Mouse (Mus musculus): ENCODE results near the gene Dab1. TPM values are rescaled to one million over a fixed set of nuclear protein-coding genes. Genes with fewer than 3 reads are reported as not detected.

The Dab1 gene
- polyA plus RNA-seq, 1 experiment from 2014 or later = 1.2 TPM

DNA sequence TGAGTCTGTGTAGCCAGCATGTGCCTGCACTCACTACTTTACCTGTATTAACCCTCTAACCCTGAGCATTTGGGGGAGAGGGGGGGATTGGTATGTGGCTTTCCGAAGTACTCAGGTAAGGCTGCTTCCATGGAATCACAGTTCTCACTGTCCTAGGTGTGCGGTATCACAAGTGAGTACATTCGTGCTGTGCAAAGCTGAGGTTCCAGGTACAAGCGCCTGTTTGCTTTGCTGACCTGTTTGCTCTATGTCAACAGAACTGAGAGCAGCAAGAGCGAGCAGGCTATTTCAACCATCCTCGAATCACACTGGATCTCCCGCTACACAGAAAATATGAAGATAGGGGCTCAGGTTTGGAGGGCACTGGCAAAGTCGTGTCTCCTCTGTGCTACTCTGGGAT, 1146.9 kb downstream of the Dab1 start, which contains the start of gene C8b:
C8b (plus strand) TSS at position 253 of the 400 bp plus-strand sequence.
- ATAC-seq (ENCODE audit: insufficient read depth) = peak; percentile 74
- Histone ChIP-seq H3K4me3 (replicated peaks) (peak within 1 kb of the TSS; percentile 29), H3K9ac (no peak within 1 kb of the TSS), H3K27me3 (no peaks in the 10 kb centered on the region), H3K4me1 (replicated peaks) (0 out of 2 replicates have a peak, but pooled peaks cover 5% of the 10 kb centered on the region), H3K9me3 (replicated peaks) (no peaks in the 10 kb centered on the region; the same call in 1 of the 2 replicates), H3K4me2 (peak within 1 kb of the TSS; percentile 23; the same call in 1 of the 2 replicates), H3K36me3 (replicated peaks) (no peaks in the 10 kb centered on the region), H3K27ac (replicated peaks) (peak within 1 kb of the TSS; percentile 57)
- 63% methylated on average over 8 of the region's 8 CpGs for WGBS (ENCODE audit: insufficient replicate concordance)

DNA sequence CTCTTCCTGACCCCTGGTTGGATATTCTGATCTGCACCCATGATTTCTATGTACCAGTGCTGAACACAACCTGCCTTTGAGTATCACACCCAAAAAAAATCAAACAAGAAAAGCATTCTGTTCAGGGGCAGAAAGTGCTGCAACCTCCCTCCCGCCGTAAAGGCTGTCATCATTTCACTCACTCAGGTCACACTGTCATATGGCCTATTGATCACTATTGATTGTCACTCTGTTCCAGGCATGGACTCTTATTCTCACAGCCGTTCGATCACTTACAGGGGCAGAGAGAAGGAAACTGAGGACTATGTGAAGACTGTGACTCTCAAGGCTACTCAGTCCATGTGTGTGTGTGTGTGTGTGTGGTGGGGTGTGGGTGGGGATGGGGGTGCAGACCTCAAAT, 1149.0 kb downstream of the Dab1 start:
- Histone ChIP-seq H3K4me3 (replicated peaks) (no peak overlapping the region), H3K36me3 (replicated peaks) (no peaks in the 10 kb centered on the region), H3K4me1 (replicated peaks) (0 out of 2 replicates have a peak, but pooled peaks cover 5% of the 10 kb centered on the region), H3K27ac (replicated peaks) (no peak overlapping the region), H3K9ac (no peak overlapping the region), H3K27me3 (no peaks in the 10 kb centered on the region), H3K9me3 (replicated peaks) (no peaks in the 10 kb centered on the region), H3K4me2 (no peak overlapping the region; the same call in 1 of the 2 replicates)
- no peak for ATAC-seq (ENCODE audit: insufficient read depth)
- WGBS (ENCODE audit: insufficient replicate concordance) = 61% methylated on average over 4 of the region's 4 CpGs

DNA sequence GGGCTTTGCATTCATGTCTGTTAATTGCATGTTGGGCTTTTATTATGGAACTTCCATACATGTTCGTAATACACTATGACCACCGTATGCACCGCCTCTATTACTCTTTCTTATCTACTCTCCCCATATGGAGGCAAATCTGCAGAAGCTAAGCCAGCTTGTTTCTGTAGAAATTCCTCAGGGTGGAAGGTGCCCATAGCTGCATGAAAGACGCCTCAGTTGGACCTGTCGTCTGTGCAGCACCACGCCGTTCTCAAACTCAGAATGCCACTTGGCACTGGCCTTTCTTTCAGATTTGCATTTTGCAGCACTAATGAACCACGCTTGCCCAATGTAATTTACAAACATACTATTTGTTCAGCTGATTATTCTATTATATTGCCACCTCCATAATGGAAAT, 1150.4 kb downstream of the Dab1 start:
- 57% methylated on average over 8 of the region's 8 CpGs for WGBS (ENCODE audit: insufficient replicate concordance)
- Histone ChIP-seq H3K4me1 (replicated peaks) (0 out of 2 replicates have a peak, but pooled peaks cover 5% of the 10 kb centered on the region), H3K9me3 (replicated peaks) (no peaks in the 10 kb centered on the region), H3K9ac (no peak overlapping the region), H3K27me3 (no peaks in the 10 kb centered on the region), H3K27ac (replicated peaks) (no peak overlapping the region), H3K4me2 (no peak overlapping the region), H3K4me3 (replicated peaks) (no peak overlapping the region), H3K36me3 (replicated peaks) (no peaks in the 10 kb centered on the region)
- no peak for ATAC-seq (ENCODE audit: insufficient read depth)

DNA sequence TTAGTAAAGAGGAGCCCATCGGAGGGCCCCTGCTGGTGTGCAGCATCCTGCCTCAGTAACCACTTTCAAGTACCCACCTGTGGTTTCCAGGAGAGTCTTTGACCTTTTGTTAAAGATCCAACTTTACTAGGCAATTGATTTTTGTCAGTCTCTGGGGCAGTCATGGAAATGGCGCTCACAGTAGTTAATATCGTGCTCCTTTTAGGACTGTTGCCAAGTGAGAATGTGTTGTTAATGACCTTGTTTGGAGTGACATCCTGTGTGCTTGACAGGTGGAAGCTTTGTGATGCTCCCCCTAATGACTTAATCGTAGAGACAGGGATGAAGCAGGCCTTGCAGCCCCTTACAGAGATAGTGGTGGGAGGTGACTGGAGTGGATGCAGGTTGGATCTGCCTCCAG, 1151.2 kb downstream of the Dab1 start:
- no peak overlapping the region for H3K27ac ChIP-seq (replicated peaks)
- no peak overlapping the region for H3K9ac ChIP-seq
- WGBS (ENCODE audit: insufficient replicate concordance) = 64% methylated on average over 4 of the region's 4 CpGs
- H3K36me3 ChIP-seq (replicated peaks) = no peaks in the 10 kb centered on the region
- H3K4me1 ChIP-seq (replicated peaks) = 0 out of 2 replicates have a peak, but pooled peaks cover 5% of the 10 kb centered on the region
- no peak overlapping the region for H3K4me3 ChIP-seq (replicated peaks)
- H3K4me2 ChIP-seq = no peak overlapping the region
- ATAC-seq (ENCODE audit: insufficient read depth) = no peak
- no peaks in the 10 kb centered on the region for H3K9me3 ChIP-seq (replicated peaks)
- no peaks in the 10 kb centered on the region for H3K27me3 ChIP-seq

DNA sequence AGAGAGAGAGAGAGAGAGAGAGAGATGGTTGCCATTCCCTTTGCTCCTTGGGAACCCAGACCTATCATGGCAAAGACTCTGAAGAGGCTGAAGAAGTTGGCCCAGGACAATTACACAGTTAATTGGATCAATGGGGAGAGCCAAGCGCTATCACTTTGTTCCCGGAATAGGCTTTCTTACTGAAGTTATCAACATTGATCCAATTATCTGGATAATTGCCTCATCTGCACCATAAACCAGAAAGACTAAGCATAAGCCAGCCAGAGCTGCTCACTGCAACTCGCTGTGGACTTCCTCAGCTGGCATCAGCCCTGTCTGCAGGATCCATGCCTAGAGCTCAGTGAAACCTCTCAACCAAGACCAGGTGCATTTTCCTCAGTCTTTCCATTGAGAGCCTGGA, 1156.4 kb downstream of the Dab1 start:
- H3K4me1 ChIP-seq (replicated peaks) = no peaks in the 10 kb centered on the region; the same call in 1 of the 2 replicates
- H3K4me2 ChIP-seq = no peak overlapping the region
- no peak overlapping the region for H3K9ac ChIP-seq
- H3K27ac ChIP-seq (replicated peaks) = no peak overlapping the region
- 64% methylated on average over 3 of the region's 3 CpGs for WGBS (ENCODE audit: insufficient replicate concordance)
- no peaks in the 10 kb centered on the region for H3K36me3 ChIP-seq (replicated peaks)
- no peak for ATAC-seq (ENCODE audit: insufficient read depth)
- H3K27me3 ChIP-seq = no peaks in the 10 kb centered on the region
- H3K4me3 ChIP-seq (replicated peaks) = no peak overlapping the region
- no peaks in the 10 kb centered on the region for H3K9me3 ChIP-seq (replicated peaks)

DNA sequence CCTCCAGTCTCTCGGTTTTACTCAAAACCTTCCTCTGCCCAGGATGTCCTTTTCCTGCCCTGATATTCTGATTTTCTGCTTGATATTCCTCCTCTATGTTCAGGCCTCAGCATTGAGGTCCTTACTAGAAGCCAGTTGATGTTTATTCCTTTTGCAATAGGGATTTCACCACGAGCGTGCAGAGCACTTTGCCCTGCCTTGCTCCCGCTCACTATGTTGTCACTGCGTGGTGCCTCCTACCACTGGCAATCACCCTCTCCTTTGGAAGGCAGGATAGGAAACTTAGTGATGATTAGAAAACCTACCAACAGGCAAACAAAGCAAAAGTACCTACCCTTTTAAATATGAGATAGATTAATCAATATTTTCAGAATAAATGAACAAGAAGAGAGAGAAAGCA, 1160.3 kb downstream of the Dab1 start:
- Histone ChIP-seq H3K4me3 (replicated peaks) (no peak overlapping the region), H3K9ac (no peak overlapping the region), H3K4me2 (no peak overlapping the region), H3K27me3 (no peaks in the 10 kb centered on the region), H3K36me3 (replicated peaks) (peaks cover 8% of the 10 kb centered on the region), H3K9me3 (replicated peaks) (no peaks in the 10 kb centered on the region), H3K4me1 (replicated peaks) (no peaks in the 10 kb centered on the region; the same call in 1 of the 2 replicates), H3K27ac (replicated peaks) (no peak overlapping the region)
- WGBS (ENCODE audit: insufficient replicate concordance) = 58% methylated on average over 5 of the region's 5 CpGs
- no peak for ATAC-seq (ENCODE audit: insufficient read depth)

DNA sequence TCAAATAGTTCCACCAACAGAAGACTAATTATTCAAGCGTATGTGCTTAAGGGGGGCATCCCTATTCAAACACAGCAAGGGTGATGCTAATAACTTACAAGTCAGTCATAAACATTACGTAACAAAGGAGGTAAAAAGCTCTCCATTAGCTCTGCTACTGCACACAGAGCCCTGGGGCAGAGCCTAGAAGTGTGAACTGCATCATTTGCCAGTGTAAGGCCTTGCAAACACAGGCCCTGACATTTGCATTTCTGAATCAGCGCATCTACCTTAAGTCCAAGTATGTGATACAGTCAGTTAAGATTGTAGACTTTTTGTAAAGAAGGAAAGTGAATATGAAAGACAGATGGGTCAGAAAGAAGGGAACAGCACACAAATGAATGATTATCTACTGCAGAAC, 1162.3 kb downstream of the Dab1 start:
- WGBS (ENCODE audit: insufficient replicate concordance) = 69% methylated on average over 3 of the region's 3 CpGs
- Histone ChIP-seq H3K9me3 (replicated peaks) (no peaks in the 10 kb centered on the region), H3K4me2 (no peak overlapping the region), H3K4me1 (replicated peaks) (no peaks in the 10 kb centered on the region; the same call in 1 of the 2 replicates), H3K4me3 (replicated peaks) (no peak overlapping the region), H3K9ac (no peak overlapping the region), H3K36me3 (replicated peaks) (peaks cover 13% of the 10 kb centered on the region), H3K27me3 (no peaks in the 10 kb centered on the region), H3K27ac (replicated peaks) (no peak overlapping the region)
- no peak for ATAC-seq (ENCODE audit: insufficient read depth)

DNA sequence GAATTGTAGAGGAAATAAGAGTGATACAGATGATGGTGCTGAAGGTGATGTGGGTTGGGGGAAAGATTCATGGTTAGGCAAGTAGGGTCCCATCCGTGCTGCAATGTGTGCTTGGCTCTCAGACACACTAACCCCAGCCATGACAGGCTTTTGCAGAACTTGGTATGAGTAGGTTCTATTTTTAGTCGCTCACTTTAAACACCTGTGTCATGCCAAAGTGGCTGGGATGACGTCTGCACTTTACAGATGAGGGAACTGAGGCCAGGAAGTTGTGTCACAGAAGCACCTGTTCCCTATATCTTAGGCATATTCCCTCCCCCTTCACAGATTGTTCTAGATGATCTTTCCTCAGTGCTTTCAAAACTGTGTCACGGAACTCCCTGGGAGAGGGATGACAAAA, 1163.2 kb downstream of the Dab1 start:
- no peak for ATAC-seq (ENCODE audit: insufficient read depth)
- no peak overlapping the region for H3K9ac ChIP-seq

DNA sequence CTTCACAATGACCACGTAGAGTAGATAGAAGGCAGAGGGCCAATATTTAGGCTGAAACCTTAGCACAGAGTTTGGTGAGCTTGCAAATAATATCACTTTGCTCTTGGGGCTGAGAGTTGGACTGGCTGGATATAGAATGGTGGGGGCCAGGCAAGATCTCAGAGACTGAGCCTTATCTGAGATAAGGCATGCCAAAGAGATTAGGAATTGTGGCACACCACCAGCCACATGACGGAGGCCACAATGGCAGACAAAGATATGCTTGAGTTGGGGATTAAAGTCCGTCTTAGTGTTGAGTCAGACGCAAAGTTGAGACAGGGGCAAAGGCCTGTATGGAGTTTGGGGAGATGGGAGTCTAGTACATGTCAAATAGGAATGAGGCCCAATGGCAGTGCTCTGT, 1173.0 kb downstream of the Dab1 start:
- no peak for ATAC-seq (ENCODE audit: insufficient read depth)
- H3K36me3 ChIP-seq (replicated peaks) = no peaks in the 10 kb centered on the region
- 64% methylated on average over 4 of the region's 4 CpGs for WGBS (ENCODE audit: insufficient replicate concordance)
- no peaks in the 10 kb centered on the region for H3K9me3 ChIP-seq (replicated peaks)
- no peak overlapping the region for H3K27ac ChIP-seq (replicated peaks)
- no peak overlapping the region for H3K4me2 ChIP-seq
- no peak overlapping the region for H3K9ac ChIP-seq
- no peak overlapping the region for H3K4me3 ChIP-seq (replicated peaks)
- H3K27me3 ChIP-seq = no peaks in the 10 kb centered on the region
- no peaks in the 10 kb centered on the region for H3K4me1 ChIP-seq (replicated peaks)

More for the DNA sequence above, 1163.2 kb downstream of the Dab1 start:
- Histone ChIP-seq H3K4me3 (replicated peaks) (no peak overlapping the region), H3K36me3 (replicated peaks) (peaks cover 13% of the 10 kb centered on the region), H3K4me1 (replicated peaks) (no peaks in the 10 kb centered on the region; the same call in 1 of the 2 replicates), H3K4me2 (no peak overlapping the region), H3K9me3 (replicated peaks) (no peaks in the 10 kb centered on the region), H3K27ac (replicated peaks) (no peak overlapping the region), H3K27me3 (no peaks in the 10 kb centered on the region)
- WGBS (ENCODE audit: insufficient replicate concordance) = 44% methylated on average over 4 of the region's 4 CpGs
